Mouse (Mus musculus) ovary, postnatal 10 days (tissue): ENCODE results near the gene Pcbp2.

Experiments
- DNase-seq: peaks from one replicate; pipeline ENCODE4 v3.0.0; 2022; ENCODE audit warnings: low spot score

The Pcbp2 gene

GRCm38 (mm10) chr15:102470183-102470604 is at the start of gene Pcbp2:
Pcbp2 (plus strand) TSS chr15:102470539.
- peak; percentile 81 for DNase-seq

- no peak for DNase-seq
Measured at GRCm38 (mm10) chr15:102420986-102421385, 49.4 kb upstream of the Pcbp2 start.

- DNase-seq, result no peak
Measured at GRCm38 (mm10) chr15:102421437-102421836, 48.9 kb upstream of the Pcbp2 start.

- no peak for DNase-seq
Measured at GRCm38 (mm10) chr15:102423602-102424240, 46.6 kb upstream of the Pcbp2 start.

GRCm38 (mm10) chr15:102424657-102425056 is 45.7 kb upstream of the Pcbp2 start:
- DNase-seq, result no peak

GRCm38 (mm10) chr15:102426963-102427362 is 43.4 kb upstream of the Pcbp2 start:
- DNase-seq, result no peak

GRCm38 (mm10) chr15:102432046-102432445 is 38.3 kb upstream of the Pcbp2 start:
- no peak for DNase-seq

- DNase-seq, result no peak
Measured at GRCm38 (mm10) chr15:102433173-102433572, 37.2 kb upstream of the Pcbp2 start.

- DNase-seq, result peak; percentile 80
Measured at GRCm38 (mm10) chr15:102442490-102442889, 27.8 kb upstream of the Pcbp2 start.

GRCm38 (mm10) chr15:102445146-102445545 is 25.2 kb upstream of the Pcbp2 start, which contains the start of gene Amhr2:
Amhr2 (plus strand) TSS chr15:102445367.
- DNase-seq, result no peak

- DNase-seq, result no peak
Measured at GRCm38 (mm10) chr15:102446448-102446847, 23.9 kb upstream of the Pcbp2 start.

- no peak for DNase-seq
Measured at GRCm38 (mm10) chr15:102449366-102449765, 21.0 kb upstream of the Pcbp2 start.

GRCm38 (mm10) chr15:102450928-102451327 is 19.4 kb upstream of the Pcbp2 start:
- no peak for DNase-seq

- no peak for DNase-seq
Measured at GRCm38 (mm10) chr15:102451666-102452430, 18.5 kb upstream of the Pcbp2 start.

GRCm38 (mm10) chr15:102455993-102456392 is 14.3 kb upstream of the Pcbp2 start:
- DNase-seq, result no peak

- no peak for DNase-seq
Measured at GRCm38 (mm10) chr15:102458050-102458736, 12.1 kb upstream of the Pcbp2 start.

- peak; percentile 64 for DNase-seq
Measured at GRCm38 (mm10) chr15:102458904-102459317, 11.4 kb upstream of the Pcbp2 start, which contains the start of gene Prr13. Prr13 (plus strand) TSS chr15:102459028.

- DNase-seq, result no peak
Measured at GRCm38 (mm10) chr15:102459381-102459780, 11.0 kb upstream of the Pcbp2 start.

GRCm38 (mm10) chr15:102459847-102460246 is 10.5 kb upstream of the Pcbp2 start:
- DNase-seq, result no peak

GRCm38 (mm10) chr15:102460409-102460808 is 9.9 kb upstream of the Pcbp2 start:
- DNase-seq, result no peak

- DNase-seq, result no peak
Measured at GRCm38 (mm10) chr15:102460971-102461370, 9.4 kb upstream of the Pcbp2 start.

GRCm38 (mm10) chr15:102461430-102462075 is 8.8 kb upstream of the Pcbp2 start:
- DNase-seq, result no peak
